Mouse (Mus musculus) lung, adult 18-20 months (tissue): ENCODE results near the gene Foxf1.

ENCODE experiments used
- DNase-seq, 2 experiments: peaks; one replicate each; pipeline ENCODE4 v3.0.0; 2022; ENCODE audit warnings: mixed read lengths in 2 of 2

Gene Foxf1

GRCm38 (mm10) chr8:121084210-121084951 lies at the start of gene Foxf1:
Gene Foxf1, plus strand, starts transcription at chr8:121084386.
- DNase-seq: peak; percentile 67 to 77

GRCm38 (mm10) chr8:121035611-121036010 lies 48.6 kb upstream of the Foxf1 start:
- DNase-seq: peak; percentile 22 to 38

GRCm38 (mm10) chr8:121043719-121044440 lies 40.3 kb upstream of the Foxf1 start:
- no peak for DNase-seq

- DNase-seq: peak; percentile 19 to 39
Measured at GRCm38 (mm10) chr8:121047441-121047840, 36.7 kb upstream of the Foxf1 start.

- no peak for DNase-seq
Measured at GRCm38 (mm10) chr8:121058081-121058480, 26.1 kb upstream of the Foxf1 start.

GRCm38 (mm10) chr8:121059098-121059497 lies 25.1 kb upstream of the Foxf1 start:
- DNase-seq: no peak

- no peak for DNase-seq
Measured at GRCm38 (mm10) chr8:121062521-121062920, 21.7 kb upstream of the Foxf1 start.

- DNase-seq: no peak
Measured at GRCm38 (mm10) chr8:121063649-121064048, 20.5 kb upstream of the Foxf1 start.

GRCm38 (mm10) chr8:121071454-121071853 lies 12.7 kb upstream of the Foxf1 start:
- DNase-seq: no peak

- DNase-seq: no peak
Measured at GRCm38 (mm10) chr8:121072406-121073130, 11.6 kb upstream of the Foxf1 start.

- no peak for DNase-seq
Measured at GRCm38 (mm10) chr8:121073174-121074107, 10.7 kb upstream of the Foxf1 start.

- no peak for DNase-seq
Measured at GRCm38 (mm10) chr8:121074108-121074847, 9.9 kb upstream of the Foxf1 start.

GRCm38 (mm10) chr8:121074848-121075145 lies 9.4 kb upstream of the Foxf1 start:
- no peak for DNase-seq

GRCm38 (mm10) chr8:121075936-121076335 lies 8.2 kb upstream of the Foxf1 start:
- peak in 1 of 2 experiments; percentile 50 for DNase-seq

GRCm38 (mm10) chr8:121076555-121076954 lies 7.6 kb upstream of the Foxf1 start:
- DNase-seq: no peak

- no peak for DNase-seq
Measured at GRCm38 (mm10) chr8:121078721-121079120, 5.5 kb upstream of the Foxf1 start.

- DNase-seq: no peak
Measured at GRCm38 (mm10) chr8:121079201-121079600, 5.0 kb upstream of the Foxf1 start.

- no peak for DNase-seq
Measured at GRCm38 (mm10) chr8:121079944-121080343, 4.2 kb upstream of the Foxf1 start.

- no peak for DNase-seq
Measured at GRCm38 (mm10) chr8:121080361-121081090, 3.7 kb upstream of the Foxf1 start.

- DNase-seq: no peak
Measured at GRCm38 (mm10) chr8:121081398-121081797, 2.8 kb upstream of the Foxf1 start.
